Mouse (Mus musculus) ES-E14 (cell line): Measurements from ENCODE around the gene Rin2. TPM values are rescaled to one million over a fixed set of nuclear protein-coding genes. Genes with fewer than 3 reads are reported as not detected.

Experiments
- DNase-seq: peaks from one replicate; pipeline ENCODE4 v3.0.0-alpha.2; 2013; ENCODE audit warnings: low read depth, low spot score
- H3K27ac ChIP-seq: 2 replicates; pipeline ENCODE4 v1.5.1; 2012; ENCODE audit warnings: low read depth, mild to moderate bottlenecking, low read length, moderate library complexity, mixed read lengths; ENCODE audit not compliant: poor library complexity, insufficient read depth, severe bottlenecking
- H3K36me3 ChIP-seq: 2 replicates; pipeline ENCODE4 v1.6.1; 2012; ENCODE audit warnings: mild to moderate bottlenecking, low read length, moderate library complexity, mixed read lengths; ENCODE audit not compliant: control insufficient read depth, poor library complexity, insufficient read depth, severe bottlenecking
- H3K4me1 ChIP-seq, 2 experiments: fragments of 150-350 bp in 1 of 2; sonication (generic) in 1 of 2; 2 replicates each; pipeline ENCODE4 v1.6.1; 2012; ENCODE audit warnings: low read length in 2 of 2, mild to moderate bottlenecking in 1 of 2, mixed read lengths in 1 of 2; ENCODE audit not compliant: control insufficient read depth in 2 of 2, insufficient read depth in 2 of 2, poor library complexity in 1 of 2
- H3K4me3 ChIP-seq, 2 experiments: fragments of 150-350 bp in 1 of 2; sonication (generic) in 1 of 2; 2 replicates each; pipeline ENCODE4 v1.5.1; 2012; ENCODE audit warnings: low read length in 2 of 2, low read depth in 1 of 2, mild to moderate bottlenecking in 1 of 2, mixed read lengths in 1 of 2; ENCODE audit not compliant: insufficient read depth in 1 of 2, poor library complexity in 1 of 2, severe bottlenecking in 1 of 2
- H3K9ac ChIP-seq: 2 replicates; pipeline ENCODE4 v1.6.1; 2012; ENCODE audit warnings: low read depth, mild to moderate bottlenecking, low read length, mixed read lengths; ENCODE audit not compliant: poor library complexity, insufficient read depth, severe bottlenecking
- H3K9me3 ChIP-seq: fragments of 150-350 bp; sonication (generic); 2 replicates; pipeline ENCODE4 v1.6.1; 2012; ENCODE audit warnings: low read depth, mild to moderate bottlenecking, low read length; ENCODE audit not compliant: control insufficient read depth, insufficient read depth
- CHD2 ChIP-seq: IDR thresholded peaks from 2 replicates; pipeline ENCODE4 v1.6.1; 2014; ENCODE audit warnings: mild to moderate bottlenecking, low read depth, low read length, inconsistent platforms
- HCFC1 ChIP-seq: IDR thresholded peaks from 2 replicates; pipeline ENCODE4 v1.6.1; 2012; ENCODE audit warnings: low read length, inconsistent platforms, borderline replicate concordance; ENCODE audit not compliant: insufficient read depth
- MAFK ChIP-seq: IDR thresholded peaks from 2 replicates; pipeline ENCODE4 v1.6.1; 2014; ENCODE audit warnings: mild to moderate bottlenecking, low read depth, low read length, inconsistent platforms; ENCODE audit not compliant: insufficient read depth
- ZC3H11A ChIP-seq: IDR thresholded peaks from 2 replicates; pipeline ENCODE4 v1.6.1; 2012; ENCODE audit warnings: low read depth, mild to moderate bottlenecking, inconsistent platforms, low read length, borderline replicate concordance
- ZNF384 ChIP-seq: IDR thresholded peaks from 2 replicates; pipeline ENCODE4 v1.6.1; 2012; ENCODE audit warnings: low read depth, low read length, inconsistent platforms
- in situ Hi-C, 2 experiments: fragments of 600-800 bp; cut with MboI; formaldehyde crosslinking; loops; one replicate each; pipeline ENCODE4 v1.15.1; 2025; ENCODE audit warnings: low sequenced_read_pairs in 2 of 2, inconsistent platforms in 1 of 2; ENCODE audit not compliant: unreplicated experiment in 2 of 2
- total RNA-seq: library from RNA; depleted of rRNA; stranded (reverse); fragments of 300-350 nt; gene quantifications from 2 replicates; pipeline ENCODE4 v1.2.3, GENCODE M21; 2012

The Rin2 gene
- total RNA-seq, 1 experiment = 3.7 TPM

DNA sequence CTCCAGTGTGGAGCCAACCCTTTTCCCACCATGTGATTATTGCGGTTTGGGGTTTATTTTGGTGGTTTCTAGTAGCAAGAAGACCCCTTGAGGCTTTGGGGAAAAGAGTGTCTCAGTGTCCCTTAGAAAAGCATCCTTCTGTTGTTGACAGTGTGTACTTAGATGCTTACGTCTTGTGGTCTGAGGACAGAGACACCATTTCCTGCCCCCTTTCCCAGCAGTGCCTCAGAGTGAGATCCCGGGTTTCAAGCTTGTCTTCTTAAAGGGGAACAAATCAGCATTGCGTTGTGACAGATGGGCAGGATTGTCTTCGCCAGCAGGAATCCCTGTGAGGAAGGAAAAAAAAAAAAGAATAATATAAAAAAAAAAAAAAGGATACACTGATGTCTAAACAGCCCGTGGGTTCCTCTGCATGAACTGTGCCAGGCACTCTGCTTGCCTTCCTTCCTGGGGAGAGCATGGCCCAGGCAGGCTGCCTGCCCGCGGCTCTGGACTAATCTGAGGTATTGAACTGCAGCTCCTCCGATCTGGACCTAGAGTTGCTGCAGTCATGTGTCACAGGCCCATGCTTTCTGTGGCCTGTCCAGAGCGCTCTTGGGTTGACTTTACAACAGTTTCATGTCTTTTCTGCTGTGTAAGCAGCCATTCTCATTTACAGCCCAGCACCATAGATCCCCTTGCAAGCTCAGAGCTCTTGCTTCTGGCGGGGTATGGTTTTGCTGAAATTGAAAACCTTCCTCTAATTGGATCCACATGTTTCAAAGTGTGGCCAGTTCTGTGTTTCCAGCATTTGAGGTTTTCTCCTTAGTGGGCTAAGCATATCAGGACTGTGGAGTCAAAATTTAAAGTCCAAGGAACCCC lies 206.1 kb downstream of the Rin2 start:
- TF ChIP-seq MAFK = no peak
- no peak for TF ChIP-seq ZNF384
- no peak for TF ChIP-seq HCFC1
- no peak for TF ChIP-seq CHD2
- no peak for TF ChIP-seq ZC3H11A
- Histone ChIP-seq H3K9ac (no peak overlapping the region), H3K27ac (no peak overlapping the region), H3K4me1 (peaks cover 5 to 16% of the 10 kb centered on the region in 2 experiments), H3K36me3 (no peaks in the 10 kb centered on the region; the same call in 1 of the 2 replicates), H3K9me3 (no peaks in the 10 kb centered on the region), H3K4me3 (no peak overlapping the region)
- in situ Hi-C loops = no loop called here
- DNase-seq = no peak

DNA sequence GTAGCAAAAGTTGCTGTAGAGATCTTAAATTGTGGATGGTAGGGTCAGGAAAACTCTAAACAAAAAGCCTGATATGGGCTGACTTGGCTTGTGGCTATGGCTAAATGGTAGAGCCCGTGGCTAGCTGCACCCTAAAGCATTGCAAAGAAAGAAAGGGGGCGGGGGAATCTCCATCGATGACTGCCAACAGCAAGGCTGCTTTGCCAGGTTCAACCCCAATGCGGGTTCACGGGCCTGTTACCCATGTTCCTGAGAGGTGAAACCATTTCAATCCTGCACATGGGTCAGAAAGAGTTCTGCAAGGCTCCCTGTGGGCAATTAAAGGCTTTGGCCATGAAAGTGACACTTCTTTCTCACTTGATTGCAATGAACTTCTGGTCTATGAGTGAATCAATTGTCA lies 206.9 kb downstream of the Rin2 start:
- no peak for TF ChIP-seq CHD2
- no peak for TF ChIP-seq ZNF384
- no peak for TF ChIP-seq MAFK
- TF ChIP-seq ZC3H11A = no peak
- TF ChIP-seq HCFC1 = no peak
- Histone ChIP-seq H3K4me3 (no peak overlapping the region), H3K4me1 (peaks cover 5 to 16% of the 10 kb centered on the region in 2 experiments), H3K36me3 (no peaks in the 10 kb centered on the region; the same call in 1 of the 2 replicates), H3K9me3 (no peaks in the 10 kb centered on the region), H3K9ac (no peak overlapping the region), H3K27ac (no peak overlapping the region)
- in situ Hi-C loops = no loop called here
- no peak for DNase-seq

DNA sequence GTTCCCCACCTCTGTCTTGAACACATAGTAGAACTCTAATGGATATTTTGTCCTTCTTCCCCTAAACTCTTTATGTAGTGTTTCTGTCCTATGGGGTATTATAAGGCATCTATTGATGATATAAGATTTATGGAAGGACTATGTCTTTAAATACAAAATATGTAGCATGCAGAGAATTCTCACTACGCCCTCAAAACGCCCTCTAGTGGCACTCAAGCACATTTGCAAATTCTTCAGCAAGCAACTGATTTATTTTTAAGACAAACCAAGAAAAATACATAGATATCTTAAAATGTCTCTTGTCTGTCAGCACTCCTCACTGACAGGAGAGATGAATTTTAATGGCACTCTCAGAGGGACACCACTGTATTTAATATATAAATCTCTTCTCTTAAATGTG lies 207.4 kb downstream of the Rin2 start:
- Histone ChIP-seq H3K4me1 (peaks cover 5 to 16% of the 10 kb centered on the region in 2 experiments), H3K36me3 (no peaks in the 10 kb centered on the region; the same call in 1 of the 2 replicates), H3K9ac (no peak overlapping the region), H3K9me3 (no peaks in the 10 kb centered on the region), H3K27ac (no peak overlapping the region), H3K4me3 (no peak overlapping the region)
- TF ChIP-seq ZNF384 (no peak), ZC3H11A (0 out of 2 replicates have a peak, but pooled peaks have one; percentile 7)
- DNase-seq = no peak
- in situ Hi-C loops = no loop called here

DNA sequence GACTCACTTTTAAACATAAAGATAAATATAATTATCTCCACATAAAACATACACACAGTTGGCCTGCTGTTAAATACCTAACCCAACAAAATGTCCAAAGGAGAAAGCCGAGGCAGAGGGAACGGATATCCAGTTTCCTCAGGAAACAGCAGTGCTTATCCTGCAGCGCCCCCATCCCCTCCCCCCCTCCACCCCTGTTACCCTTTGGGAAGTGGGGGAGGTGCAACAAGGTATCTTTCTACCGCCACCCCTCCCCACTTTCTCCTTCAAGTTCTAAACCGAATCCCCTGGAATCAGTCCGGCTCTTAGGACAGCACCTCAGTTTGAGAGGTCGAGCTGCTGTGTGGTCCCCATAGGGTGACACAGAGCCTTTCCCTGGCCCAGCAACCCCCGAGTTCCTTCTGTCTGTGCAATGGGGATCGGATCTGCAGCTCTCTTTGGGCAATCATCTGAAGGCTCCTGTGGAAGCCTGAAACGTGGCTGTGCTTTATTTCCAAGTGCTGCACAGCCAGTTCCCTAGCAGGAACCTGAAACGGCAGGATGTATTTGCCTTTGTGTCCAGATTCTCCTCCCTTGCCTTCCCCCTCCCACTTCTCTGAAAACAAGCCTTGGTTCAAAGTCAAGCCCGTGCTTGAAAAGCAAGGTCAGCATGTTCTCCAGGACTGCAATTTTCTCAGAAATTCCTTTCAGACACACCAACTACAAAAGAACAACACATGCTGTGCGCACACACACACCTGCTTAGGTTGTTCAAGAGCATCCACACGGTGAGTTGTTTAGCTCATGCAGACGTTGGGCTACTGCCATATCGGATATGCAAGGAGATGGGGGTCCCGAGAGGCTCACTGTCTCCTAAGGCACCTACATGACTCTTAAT lies 209.3 kb downstream of the Rin2 start:
- Histone ChIP-seq H3K9me3 (no peaks in the 10 kb centered on the region), H3K9ac (peak overlapping the region; percentile 59; the same call in 1 of the 2 replicates), H3K4me3 (peak overlapping the region; percentile 0 to 5; a peak in 3 of 4 replicates), H3K4me1 (peaks cover 5 to 23% of the 10 kb centered on the region in 2 experiments), H3K36me3 (no peaks in the 10 kb centered on the region; the same call in 1 of the 2 replicates), H3K27ac (peak overlapping the region; percentile 83)
- no peak for DNase-seq
- TF ChIP-seq CHD2 = no peak
- TF ChIP-seq MAFK = peak; percentile 71
- in situ Hi-C loops = no loop called here
